Mouse (Mus musculus) gastrocnemius, postnatal 10 days (tissue): ENCODE data around the gene Stat5b. TPM values are rescaled to one million over a fixed set of nuclear protein-coding genes. Genes with fewer than 3 reads are reported as not detected.

Experiments
- DNase-seq: peaks from one replicate; pipeline ENCODE4 v3.0.0; 2021; ENCODE audit warnings: mixed read lengths
- total RNA-seq, 2 experiments: library from RNA; stranded (reverse); gene quantifications; 2 replicates each; pipeline ENCODE4 v1.2.3; 2021

The Stat5b gene
- total RNA-seq, 2 experiments from 2014 or later: 107 to 114 TPM

- DNase-seq: no peak
These were observed 19.9 kb upstream of the Stat5b start for GRCm38 (mm10) chr11:100870256-100870967.

GRCm38 (mm10) chr11:100865618-100866017 lies 15.1 kb upstream of the Stat5b start:
- DNase-seq: no peak

GRCm38 (mm10) chr11:100863141-100863540 lies 12.6 kb upstream of the Stat5b start:
- DNase-seq: no peak

- DNase-seq: no peak
These were observed 11.3 kb upstream of the Stat5b start for GRCm38 (mm10) chr11:100861836-100862235.

- no peak for DNase-seq
These were observed 10.8 kb upstream of the Stat5b start for GRCm38 (mm10) chr11:100861335-100861734.

GRCm38 (mm10) chr11:100860198-100861048 lies 9.9 kb upstream of the Stat5b start:
- DNase-seq: peak; percentile 84

- DNase-seq: no peak
These were observed 9.1 kb upstream of the Stat5b start for GRCm38 (mm10) chr11:100859579-100860075.

GRCm38 (mm10) chr11:100858935-100859578 lies 8.5 kb upstream of the Stat5b start, which contains the start of gene Stat5a:
Gene Stat5a, plus strand, starts transcription at chr11:100859351.
- peak; percentile 81 for DNase-seq

- DNase-seq: no peak
These were observed 7.4 kb upstream of the Stat5b start for GRCm38 (mm10) chr11:100857960-100858359.

- no peak for DNase-seq
These were observed 4.7 kb upstream of the Stat5b start for GRCm38 (mm10) chr11:100855178-100855577.

GRCm38 (mm10) chr11:100854268-100854667 lies 3.7 kb upstream of the Stat5b start:
- no peak for DNase-seq

GRCm38 (mm10) chr11:100853018-100853417 lies 2.5 kb upstream of the Stat5b start:
- DNase-seq: no peak

GRCm38 (mm10) chr11:100852088-100852487 lies 1.6 kb upstream of the Stat5b start:
- DNase-seq: no peak

- DNase-seq: peak; percentile 75
These were observed 429 bp upstream of the Stat5b start for GRCm38 (mm10) chr11:100850778-100851528.

GRCm38 (mm10) chr11:100849456-100850037 lies 977 bp downstream of the Stat5b start:
- DNase-seq: no peak

- no peak for DNase-seq
These were observed 1.6 kb downstream of the Stat5b start for GRCm38 (mm10) chr11:100848789-100849379.

GRCm38 (mm10) chr11:100848080-100848479 lies 2.4 kb downstream of the Stat5b start:
- no peak for DNase-seq

- DNase-seq: no peak
These were observed 3.0 kb downstream of the Stat5b start for GRCm38 (mm10) chr11:100847572-100847971.

GRCm38 (mm10) chr11:100845793-100846192 lies 4.7 kb downstream of the Stat5b start:
- DNase-seq: no peak

- DNase-seq: no peak
These were observed 6.4 kb downstream of the Stat5b start for GRCm38 (mm10) chr11:100844121-100844520.

GRCm38 (mm10) chr11:100843070-100843669 lies 7.4 kb downstream of the Stat5b start:
- no peak for DNase-seq
